Mouse (Mus musculus) layer of hippocampus, adult 9-11 months (tissue): ENCODE data around the gene Runx2.

Experiments
- DNase-seq: peaks from one replicate; pipeline ENCODE4 v3.0.0; 2022

The Runx2 gene

DNA sequence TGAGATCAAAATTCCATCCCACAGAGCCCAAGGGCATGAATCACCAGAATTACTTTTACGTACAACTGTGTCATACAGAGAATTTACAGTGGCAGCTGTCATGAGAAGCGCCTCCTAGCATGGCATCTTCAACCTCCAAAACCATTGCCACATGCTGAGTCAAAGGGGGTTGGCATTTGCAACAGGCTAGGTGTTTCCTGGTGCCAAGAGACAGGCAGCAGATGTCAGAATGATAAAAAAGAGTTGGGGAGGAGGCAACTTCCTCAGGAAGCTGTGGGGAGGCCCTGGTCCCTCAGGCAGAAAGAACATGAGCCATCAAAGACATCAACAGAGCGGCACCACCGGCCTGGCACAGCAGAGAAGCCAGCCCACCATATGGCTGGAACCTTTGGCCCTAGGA, 160.1 kb downstream of the Runx2 start:
- peak; percentile 28 for DNase-seq

DNA sequence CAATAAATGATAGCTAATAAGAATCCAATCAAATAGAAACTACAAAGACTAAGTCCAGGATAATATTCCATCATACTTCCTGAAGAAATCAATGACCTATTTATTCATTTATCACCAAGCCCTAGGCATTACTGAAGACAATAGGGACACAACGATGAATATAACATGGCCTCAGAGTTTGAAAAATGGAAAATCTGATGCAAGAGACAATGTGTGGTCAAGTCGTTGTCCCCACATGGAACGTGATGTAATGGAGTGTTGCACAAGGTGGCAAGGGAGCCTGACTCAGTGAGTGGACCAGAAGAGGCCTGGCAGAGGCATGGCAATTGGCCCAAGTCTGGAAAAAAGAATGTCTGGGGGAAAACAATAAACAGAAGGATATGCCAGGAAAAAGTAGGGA, 161.5 kb downstream of the Runx2 start:
- no peak for DNase-seq

DNA sequence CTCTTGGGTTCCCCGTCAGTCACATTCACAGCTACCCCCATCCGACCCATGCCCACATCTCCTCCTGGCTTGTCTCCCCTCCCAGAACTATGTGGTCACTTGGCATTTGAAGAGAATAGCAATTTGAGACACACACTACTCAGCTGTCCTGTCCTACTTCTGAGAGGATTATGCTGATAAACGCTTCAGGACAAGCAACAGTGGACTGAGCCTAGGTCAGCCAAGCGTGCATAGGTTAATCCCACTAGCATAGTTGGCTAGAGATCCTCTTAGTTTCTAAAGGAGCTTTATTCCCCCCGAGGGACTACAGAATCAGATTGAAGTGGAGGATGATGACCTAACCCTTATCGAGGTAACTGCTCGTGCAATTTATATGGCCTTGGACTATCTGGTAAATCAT, 162.5 kb downstream of the Runx2 start:
- no peak for DNase-seq

DNA sequence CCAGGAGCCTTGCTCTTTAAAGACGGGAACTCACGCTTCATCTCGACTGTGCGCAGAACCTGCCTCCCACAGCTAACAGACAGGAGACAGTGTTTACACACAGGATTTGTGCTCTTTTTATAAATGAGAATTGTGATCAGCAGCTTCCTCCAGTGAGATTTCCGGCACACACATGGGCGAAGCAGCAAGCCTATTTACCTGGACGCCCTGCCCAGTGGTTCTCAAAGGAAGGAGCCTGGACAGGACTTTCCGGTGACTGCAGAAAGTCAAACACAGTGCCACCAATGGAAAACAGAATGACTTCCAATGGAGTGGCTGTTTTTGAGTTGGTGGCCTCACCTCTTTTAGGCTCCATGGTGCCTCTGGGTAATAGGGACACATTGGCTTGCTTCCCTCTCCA, 163.0 kb downstream of the Runx2 start:
- DNase-seq = no peak

DNA sequence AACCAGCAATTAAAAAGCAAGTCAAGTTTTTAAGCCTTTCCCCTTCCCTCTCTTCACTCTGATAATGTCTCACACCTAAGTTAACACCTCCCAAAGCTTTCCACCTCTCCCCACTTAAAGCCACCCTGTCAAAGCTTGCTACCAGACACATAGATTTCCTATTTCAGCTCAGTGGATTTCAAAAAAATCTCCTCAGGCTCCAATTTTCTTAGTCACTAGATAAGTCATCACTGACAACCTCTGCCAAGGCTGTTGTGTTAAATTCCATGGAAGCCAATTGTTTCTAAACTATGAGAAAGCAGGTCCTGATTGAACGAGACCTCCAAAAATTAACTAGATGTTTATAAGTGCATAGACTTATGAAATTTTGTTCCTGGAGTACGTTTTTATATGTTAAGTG, 164.2 kb downstream of the Runx2 start:
- no peak for DNase-seq

DNA sequence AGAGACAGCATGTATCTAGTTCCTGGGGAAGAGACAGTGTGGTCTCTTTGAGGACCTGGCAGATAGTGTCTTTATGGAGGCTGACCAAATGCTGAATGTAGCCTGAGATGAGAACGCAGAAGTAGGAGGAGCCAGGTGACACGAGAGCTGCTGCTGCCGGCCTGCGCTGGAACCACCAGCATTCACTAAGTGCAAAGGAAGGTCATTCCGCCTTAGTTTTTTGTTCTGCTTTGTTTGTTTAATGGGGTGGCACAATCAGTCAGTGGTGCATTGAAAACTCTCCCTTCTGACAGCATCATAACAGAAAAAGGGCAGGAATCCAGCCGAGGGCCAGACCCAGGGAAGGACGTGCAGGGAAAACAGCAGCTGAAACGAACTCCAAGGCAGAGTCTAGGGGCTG, 165.5 kb downstream of the Runx2 start:
- no peak for DNase-seq

DNA sequence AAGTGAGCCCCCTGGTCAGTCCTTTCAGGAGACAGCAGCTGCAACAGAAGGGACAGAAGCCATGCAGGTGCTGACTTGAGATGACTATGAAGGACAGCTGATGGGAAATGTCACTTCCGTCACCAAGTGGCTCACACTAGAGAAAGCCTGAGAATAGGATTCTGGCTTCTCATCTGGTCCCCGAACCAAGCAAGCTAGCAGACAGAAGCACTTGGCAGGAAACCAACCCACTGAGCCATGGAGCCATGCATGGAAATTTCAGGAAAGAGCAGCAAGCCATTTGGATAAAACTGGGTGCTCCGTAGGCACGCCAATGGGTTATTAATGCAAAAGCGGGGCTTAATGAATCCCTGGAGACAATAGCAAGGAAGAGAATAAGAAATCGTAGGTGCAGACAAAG, 166.7 kb downstream of the Runx2 start:
- peak; percentile 64 for DNase-seq

DNA sequence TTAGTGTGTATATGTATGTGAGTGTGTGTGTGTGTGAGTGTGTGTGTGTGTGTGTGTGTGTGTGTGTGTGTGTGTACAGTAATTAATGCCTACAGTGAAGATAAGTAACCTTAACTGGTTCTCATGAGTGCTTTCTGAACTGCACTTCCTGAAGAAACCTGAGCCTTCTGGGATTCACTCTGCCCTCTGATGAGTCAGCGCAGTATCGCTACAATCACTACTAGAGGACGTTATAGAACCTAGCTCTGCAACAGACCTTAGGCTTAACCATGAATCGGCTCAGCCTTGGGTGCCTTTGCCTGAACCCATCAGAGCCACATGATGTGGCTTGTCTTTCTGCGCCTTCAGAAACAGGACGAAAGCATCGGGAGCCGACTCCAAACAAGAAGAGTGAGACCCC, 169.5 kb downstream of the Runx2 start:
- no peak for DNase-seq

DNA sequence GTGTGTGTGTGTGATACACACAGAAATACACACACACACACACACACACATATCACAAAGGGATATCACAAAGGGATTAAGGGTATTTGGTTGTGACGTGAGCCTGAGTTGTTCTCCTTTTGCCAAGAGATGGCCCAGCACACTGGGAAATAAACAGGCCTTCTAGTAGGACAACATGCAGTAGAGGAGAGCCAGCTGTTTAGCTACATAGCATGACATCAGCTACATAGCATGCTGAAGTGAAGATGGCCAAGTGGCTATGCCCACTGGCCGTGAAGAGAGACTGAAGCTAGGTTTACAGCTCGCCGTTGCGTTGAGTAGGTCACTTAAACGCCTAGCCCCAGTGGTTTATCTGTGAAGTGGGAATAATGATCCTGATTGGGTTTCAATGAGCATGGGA, 171.3 kb downstream of the Runx2 start:
- no peak for DNase-seq

DNA sequence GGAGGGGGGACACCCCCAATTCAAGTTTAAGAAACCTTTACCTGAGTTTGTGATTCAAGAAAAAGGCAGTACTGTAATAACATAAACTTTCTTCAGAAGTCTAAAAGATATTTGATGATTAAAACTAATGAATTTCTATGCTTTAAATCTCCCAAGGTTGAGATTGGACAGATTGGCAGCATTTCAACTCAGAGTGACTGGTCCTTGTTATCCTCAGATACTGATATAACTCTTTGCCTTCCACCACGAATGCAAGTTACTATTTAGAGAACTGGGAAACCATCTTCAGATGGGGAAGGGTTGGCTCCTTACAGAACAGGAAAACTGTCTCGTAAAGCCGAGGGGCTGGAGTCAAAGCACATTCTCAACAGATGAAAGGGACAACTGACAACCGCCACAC, 172.5 kb downstream of the Runx2 start:
- DNase-seq = no peak

DNA sequence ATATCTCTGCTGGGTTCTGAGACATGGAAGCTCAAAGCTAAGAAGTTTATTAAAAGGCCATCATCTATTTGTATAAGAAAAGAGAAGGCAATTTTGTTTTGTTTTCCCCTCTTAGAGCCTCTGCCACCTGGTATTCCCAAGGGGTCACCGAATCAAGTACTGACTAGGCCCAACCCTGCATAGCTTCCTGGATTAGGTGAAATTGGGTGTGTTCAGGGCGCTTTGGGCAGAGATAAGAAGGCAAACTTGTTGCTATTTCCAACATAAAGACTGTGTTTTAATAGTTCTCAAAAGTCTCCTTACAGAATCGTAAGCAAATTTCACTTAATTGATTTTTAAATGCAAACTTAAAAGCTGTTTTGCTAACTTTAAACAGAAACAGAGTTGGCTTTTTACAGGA, 173.7 kb downstream of the Runx2 start:
- DNase-seq = no peak

DNA sequence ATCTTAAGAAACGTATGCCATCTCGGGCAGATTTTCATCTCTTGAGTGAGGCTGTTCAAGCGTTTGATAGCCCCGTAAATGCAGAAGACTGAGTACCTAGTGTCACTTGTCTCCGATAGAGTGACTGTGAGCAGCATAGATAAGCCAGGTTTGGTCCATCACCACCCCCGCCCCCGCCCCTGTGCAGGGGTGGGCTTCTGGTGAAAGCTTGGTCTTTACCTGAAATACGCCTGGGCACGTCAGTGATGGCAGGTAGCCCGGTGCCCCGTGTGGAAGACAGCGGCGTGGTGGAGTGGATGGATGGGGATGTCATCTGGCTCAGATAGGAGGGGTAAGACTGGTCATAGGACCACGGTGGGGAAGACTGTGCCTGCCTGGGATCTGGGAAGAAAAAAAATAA, 175.2 kb downstream of the Runx2 start:
- DNase-seq = no peak

DNA sequence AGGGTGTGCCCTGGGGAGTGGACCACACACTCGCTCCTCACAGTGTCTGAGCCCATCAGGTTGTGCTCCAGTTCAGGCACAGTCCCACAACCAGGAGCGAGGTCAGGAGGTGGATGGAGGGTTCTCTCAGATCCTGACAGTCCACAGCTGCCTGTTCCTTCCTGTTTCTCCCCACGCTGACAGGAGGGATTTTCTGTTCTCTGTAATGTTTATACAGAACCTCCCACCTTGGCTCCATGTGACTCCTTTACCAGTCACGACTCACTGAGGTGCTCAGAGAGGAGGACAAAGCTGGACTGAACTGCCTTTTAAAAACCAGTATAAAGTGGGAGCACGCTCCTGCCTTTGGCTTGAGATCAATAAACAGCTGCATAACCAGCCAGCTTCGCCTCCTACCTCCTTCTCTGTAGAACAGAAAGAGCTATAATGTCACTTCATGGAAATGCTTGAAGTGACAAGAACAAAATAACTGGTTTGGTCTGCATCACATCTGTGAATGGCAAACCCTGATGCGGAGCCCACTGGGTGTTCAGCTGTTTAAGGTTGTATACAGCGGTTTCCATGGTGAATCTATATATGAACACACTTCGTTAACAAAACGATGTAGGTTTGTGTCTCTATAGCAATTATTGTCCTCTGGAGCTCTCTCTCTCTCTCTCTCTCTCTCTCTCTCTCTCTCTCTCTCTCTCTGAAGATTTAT, 177.3 kb downstream of the Runx2 start:
- DNase-seq = no peak

DNA sequence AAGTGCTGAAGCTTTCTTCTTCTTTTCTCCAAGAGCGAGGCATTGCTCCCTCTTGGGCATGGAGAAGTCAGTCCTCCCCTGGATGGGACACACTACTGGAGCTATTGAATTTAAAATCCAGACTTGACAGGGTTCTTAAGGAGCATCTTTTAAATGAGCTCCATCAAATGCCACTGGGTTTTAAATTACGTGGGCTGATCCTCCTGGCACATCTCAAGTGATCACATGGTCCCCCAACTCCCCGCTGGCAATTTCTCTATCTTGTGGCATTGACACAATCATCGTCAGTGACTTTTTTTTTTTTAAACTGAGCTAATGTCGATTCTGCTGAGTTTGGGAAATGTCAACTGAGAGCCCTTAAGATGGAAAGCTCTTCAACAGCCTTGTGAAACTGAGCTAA, 180.1 kb downstream of the Runx2 start:
- DNase-seq = no peak

DNA sequence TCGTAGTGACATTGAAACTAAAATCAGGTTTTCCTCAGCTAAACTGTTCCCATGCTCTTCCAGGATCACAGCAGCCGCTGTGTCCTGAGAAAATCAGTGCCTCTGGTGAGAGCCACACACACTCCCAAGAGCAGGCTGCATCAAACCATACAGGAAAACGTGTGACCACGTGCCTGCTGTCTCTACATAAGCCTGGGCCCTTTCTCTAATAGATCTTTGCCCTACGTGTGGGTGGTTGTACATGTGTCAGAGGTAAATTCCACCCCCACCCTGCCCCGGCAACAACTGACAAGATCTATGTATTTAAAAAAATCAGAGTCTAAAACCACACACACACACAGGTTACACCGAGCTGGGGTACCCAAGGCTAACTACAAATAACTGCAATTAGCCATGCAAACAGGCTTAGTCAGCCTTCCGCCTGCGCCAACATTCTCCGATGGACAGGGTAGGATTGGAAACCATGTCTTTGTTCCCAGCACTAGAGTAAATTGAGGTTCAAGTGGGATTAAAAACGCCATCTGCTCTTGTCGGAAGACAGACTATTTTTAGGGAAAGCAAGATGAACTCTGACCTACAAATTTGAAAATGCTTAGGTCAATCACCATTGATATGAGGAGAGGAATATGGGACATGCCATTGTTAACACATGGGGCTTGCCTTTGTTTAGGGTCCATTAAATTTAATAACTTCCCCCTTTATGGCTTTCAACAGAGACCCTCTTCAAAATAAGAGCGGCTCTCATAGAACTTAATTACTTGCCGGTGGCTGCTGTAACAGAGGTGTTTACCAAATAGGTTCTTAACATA, 180.8 kb downstream of the Runx2 start:
- no peak for DNase-seq

DNA sequence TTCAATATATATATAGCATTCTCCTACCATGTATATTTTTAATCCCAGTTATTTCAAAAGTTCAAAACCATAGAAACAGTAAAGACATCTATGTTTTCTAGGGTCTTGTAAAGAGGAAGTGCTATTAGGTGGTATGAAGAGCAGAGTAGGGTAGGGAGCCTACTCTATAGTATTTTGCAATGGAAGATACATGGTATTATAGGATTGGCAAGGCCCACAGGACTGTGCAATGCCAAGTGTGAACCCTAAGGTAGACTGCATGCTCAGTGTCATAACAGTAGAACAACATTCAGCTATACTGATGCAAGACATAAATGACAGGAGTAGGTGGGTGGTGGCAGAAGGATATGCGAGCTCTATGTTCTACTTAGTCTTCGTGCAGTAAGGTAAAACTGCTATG, 181.7 kb downstream of the Runx2 start:
- no peak for DNase-seq

DNA sequence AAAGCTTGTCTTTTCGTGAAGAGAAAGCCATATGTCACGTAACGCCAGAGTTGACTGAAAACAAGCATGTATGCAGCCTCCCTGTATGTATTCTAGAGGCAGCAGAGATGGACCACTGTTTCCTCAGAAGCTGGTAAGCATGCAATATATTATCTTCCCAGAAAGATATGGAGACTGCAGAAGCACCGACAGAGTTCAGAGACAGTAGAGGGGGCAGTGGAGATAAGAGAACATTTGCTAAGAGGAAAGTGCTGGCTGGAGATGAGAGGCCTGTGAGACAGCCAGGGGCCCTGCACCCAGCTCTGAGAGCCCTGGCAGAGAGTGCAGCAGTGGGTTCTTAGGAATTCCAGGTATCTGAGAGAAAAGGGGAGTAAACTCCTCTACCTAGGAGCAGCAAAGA, 182.3 kb downstream of the Runx2 start:
- DNase-seq = no peak

DNA sequence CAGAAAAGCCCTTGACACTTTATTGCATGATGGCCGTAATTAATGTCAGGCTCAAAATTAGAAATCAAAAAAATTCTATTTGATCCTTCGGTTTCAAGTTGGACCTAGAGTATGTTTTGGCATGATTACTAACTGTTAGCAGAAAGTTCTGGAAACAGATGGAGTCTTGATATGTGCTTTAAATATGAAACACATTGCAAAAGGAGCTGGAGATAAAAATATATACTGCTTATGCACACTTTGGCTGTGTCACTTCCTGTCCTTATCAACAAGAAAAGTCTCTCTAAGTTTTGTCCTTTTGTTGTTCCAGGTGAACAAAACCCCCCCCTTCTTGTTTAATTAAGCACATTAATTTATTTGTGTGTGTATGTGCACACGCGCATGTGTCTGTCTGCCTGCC, 183.0 kb downstream of the Runx2 start:
- DNase-seq = no peak

DNA sequence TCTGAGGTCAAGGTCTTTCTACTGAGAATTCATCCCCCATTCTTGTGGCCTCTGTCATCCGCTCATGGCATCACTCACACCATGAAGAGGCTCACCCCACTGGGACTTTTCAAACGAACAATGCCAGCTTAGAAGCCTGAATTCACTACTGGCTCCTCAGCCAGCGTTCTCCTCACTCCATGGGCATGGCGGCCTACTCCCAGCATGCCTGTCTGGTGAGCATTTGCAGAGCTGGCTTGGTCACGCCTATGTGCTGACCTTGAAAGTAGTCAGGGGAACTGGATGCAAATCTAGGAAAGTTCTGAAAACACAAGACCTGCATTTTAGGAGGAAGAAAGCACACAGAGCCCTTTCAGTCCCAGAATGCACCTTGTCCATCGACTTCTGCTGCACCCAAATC, 187.3 kb downstream of the Runx2 start:
- no peak for DNase-seq

DNA sequence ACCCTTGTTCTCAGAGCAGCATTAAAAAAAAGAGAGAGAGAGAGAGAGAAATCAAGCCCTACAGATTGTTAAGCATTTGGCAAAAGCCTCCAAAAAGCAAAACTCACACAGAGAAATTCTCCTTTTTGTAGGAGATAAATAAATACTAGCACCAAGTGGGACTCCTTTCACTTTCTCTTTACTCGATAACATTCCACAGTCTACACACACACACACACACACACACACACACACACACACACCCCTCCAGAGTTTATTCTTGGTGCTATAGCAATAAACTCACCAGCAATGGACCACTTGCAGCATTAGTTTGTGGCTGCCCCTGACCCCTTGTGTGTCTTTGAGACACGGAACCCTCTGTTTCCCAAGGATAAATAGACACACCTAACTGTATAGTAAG, 190.9 kb downstream of the Runx2 start:
- no peak for DNase-seq

DNA sequence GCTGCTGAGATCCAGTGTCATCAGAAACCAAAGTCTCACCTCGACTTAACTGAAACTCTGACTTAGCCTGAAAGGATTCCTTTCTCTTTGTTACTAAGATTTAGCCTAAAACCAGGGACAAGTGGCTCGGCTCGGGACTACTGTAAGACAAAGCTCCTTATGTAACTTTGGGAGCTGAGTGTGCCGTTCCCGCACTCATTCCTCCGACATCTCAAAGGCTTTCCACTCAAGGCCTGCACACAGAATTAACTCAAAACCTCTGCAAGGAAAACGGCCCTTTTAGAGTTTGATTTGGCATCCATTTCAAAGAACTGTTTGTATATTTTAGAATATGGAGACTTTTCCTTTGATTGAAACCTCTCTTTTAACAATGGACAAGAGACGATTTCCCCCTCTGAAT, 191.3 kb downstream of the Runx2 start:
- no peak for DNase-seq

DNA sequence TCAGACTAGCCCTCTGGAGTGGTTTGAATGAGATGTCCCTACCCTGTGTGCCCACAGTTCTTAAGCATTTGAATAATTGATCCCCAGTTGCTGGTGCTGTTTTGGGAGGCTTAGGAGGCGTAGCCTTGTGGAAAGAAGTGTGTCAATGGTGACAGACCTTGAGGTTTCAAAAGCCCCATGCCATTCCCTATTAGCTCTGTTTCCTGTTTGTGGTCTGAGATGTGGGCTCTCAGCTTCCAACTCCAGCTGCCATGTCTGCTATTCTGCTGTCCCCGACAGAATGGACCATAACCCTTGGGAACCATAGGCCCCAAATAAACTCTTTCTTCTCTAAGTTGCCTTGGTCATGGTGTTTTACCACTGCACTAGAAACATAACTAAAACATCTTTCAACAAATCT, 194.1 kb downstream of the Runx2 start:
- no peak for DNase-seq

DNA sequence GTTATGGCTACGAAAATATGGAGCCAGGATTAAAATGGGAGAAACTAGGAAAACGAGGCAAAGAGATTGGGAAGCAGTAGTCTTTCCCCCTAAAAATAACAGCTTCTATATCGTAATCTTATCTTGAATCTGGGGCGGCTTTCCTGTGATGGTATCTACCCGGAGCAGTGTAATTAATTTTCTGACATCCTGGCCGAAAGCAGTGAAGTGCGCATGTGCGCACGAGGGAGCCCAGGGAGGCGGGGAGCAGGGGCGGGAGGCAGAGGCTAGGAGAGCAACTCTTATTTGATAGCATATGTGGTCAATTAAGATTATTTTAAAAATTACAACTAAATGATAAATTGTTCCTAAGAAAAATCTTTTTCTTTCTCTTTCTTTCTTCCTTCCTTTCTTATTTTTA, 195.9 kb downstream of the Runx2 start:
- DNase-seq = peak; percentile 42

DNA sequence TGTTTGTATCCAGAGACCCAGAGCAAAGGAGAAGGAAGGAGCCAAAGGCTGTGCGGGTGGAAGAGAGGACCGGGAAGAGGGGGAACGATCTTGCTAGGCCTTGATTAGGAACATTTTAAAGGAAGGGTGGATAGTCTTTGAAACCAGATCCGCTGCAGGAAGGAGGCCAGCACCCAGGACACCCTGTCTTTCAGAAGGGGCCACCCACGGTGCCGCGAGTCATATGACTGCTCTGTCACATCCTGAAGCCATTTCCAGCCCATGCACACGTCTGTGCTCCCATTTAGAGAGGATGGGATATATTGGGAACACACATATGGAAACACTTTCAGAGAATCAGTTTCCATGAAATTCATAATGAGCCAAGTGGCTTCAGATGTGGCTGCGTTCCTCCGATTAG, 196.4 kb downstream of the Runx2 start:
- DNase-seq = peak; percentile 87

DNA sequence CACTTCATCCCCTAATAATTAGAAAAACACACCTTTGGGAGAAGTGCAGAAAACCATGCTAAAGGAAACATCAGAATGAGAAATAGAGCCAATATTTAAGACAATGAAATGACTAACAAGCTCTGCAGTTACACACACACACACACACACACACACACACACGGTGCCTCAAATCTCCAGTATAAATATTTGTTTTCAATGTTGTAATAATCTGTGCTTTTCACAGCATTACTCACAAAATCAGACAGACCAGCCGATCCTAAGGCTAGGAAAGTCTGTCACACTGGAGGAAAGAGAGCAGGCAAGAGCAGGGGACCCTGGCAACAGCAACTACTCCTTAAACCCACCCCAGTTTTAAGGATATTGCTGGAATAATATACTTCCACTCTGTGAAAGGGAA, 196.9 kb downstream of the Runx2 start:
- no peak for DNase-seq
